Mouse (Mus musculus) mammary gland, adult 2 months (tissue): ENCODE measurements around the gene Acox1. TPM values are rescaled to one million over a fixed set of nuclear protein-coding genes. Genes with fewer than 3 reads are reported as not detected.

Experiments used
- polyA plus RNA-seq: library from polyadenylated mRNA; depleted of rRNA; stranded (reverse); fragments of >200 nt; gene quantifications from 2 replicates; pipeline ENCODE4 v1.2.3, GENCODE M21; 2012; ENCODE audit warnings: low replicate concordance; rRNA removed

Gene Acox1
- polyA plus RNA-seq, result 109 and 191 TPM in 2 replicates

DNA sequence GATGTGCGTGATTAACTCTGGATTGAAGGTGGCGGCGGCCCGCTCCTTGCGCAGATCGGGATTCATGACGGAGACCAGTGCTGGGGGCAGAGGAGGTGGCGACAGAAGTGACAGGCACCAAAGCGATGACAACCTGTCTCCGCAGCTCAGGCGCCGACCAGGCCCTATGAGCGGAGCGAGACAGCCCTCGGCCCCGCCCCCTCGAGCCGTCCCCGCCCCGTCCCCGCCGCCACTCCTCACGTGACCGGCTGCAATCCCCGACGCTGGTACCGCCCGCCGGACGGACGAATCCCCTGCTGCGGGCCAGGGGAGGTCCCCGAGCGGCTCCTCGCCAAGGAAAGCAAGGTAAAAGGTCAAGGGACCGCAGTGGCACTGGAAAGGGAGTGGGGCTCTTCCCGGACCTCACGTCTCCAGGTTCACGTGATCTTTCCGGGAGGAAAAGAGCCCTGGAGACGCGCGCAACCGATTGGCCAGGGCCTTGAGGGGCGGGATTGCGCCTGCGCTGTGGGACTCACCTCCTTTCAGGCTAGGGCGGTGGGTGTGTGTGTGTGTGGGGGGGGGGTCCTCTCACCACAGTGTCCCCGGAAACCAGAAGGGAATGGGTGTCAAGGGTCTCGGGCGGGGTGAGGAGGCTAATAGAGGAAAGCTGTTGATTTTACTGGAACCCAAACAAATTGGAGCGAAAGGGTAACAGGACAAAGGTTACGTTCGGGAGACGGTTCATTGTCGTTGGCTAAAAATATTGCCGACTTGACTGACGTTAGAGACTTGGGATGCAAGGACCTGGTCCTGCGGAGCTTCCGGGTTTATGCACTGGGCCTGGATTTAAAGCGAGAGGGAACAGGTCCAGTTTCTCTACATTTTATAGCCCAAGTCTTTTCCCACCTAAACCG lies at the start of gene Acox1, which contains the start of gene Ten1:
Gene Acox1 (minus strand): TSS at position 407 of the 893 bp plus-strand sequence.
Gene Ten1 (plus strand): TSS at position 217 of the 893 bp plus-strand sequence.

DNA sequence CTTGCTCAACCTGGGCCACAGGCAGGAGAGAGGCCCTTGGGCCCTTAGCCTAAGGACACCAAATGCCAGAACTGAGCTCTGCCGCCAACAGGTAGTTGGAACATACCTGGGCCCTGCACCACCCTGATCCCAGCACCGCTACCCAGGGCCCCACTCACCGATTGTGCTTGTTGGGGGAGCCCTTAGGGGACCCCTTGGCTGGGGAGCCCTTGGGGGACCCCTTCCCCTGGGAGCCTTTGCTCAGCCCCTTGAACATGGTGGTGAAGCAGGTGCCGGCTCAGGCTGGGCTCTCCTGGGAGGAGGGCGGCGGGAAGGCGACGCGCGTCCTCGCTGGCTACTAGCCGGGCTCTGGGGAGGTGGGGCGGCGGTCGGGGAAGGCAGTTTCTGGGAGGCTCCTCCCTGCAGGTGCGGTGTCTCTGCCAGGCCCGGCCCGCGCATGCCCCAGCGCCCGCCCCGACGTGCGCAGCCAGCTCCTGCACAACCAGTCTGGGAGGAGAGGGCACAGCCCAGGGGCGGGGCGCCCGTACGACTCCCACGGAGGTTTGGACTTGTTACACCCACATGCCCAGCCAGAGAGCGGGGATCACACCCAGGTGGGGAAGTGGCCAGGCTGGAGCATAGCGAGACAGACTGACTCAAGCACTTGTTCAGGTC lies 39.0 kb upstream of the Acox1 start, which contains the start of gene Evpl:
Gene Evpl (minus strand): TSS at position 336 of the 654 bp plus-strand sequence.

DNA sequence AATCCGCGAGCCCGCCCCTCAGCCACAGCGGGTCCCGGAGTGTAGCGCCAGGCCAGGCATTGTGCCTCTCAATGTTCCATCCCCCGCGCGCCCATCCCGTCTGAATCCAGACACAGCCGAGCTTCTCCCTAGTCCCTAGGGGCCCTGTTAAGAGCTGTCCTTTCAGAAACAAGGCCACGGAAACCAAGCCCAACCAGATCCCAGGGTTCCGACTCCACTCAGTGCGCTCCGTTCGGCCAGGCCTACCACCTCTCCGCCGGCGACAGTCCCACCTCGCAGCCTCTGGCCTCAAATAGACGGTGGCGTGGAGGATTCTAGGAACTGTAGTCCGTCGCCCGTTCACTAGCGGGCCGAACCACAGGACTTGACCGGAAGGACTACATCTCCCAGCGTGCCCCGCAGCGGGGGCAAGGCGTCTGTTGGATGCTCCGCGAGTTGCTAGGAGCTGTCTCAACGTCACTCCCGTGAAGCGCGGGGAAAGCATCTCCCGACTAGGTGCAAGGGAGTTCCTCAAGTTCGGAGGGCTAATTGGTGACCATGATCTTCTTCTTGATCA lies 30.9 kb downstream of the Acox1 start, which contains the start of gene Fbf1:
Gene Fbf1 (minus strand): TSS at position 283 of the 556 bp plus-strand sequence.

GRCm38 (mm10) chr11:116138468-116139138 lies 60.2 kb downstream of the Acox1 start, which contains the start of gene Mrpl38:
Gene Mrpl38, minus strand, starts transcription at chr11:116138868.

GRCm38 (mm10) chr11:116130488-116131205 lies 68.2 kb downstream of the Acox1 start, which contains the start of gene Trim65:
Gene Trim65, minus strand, starts transcription at chr11:116131128.

GRCm38 (mm10) chr11:116127156-116127980 lies 71.5 kb downstream of the Acox1 start, which contains the start of gene Trim47:
Gene Trim47, minus strand, starts transcription at chr11:116127210.

Other genes with a start within 250 kb of the Acox1 start
- 16.0 and 21.4 TPM in 2 replicates for gene Itgb4, start 224.3 kb downstream of the Acox1 start, polyA plus RNA-seq
- gene Galk1, start 186.3 kb downstream of the Acox1 start, polyA plus RNA-seq, result 28.6 and 54.6 TPM in 2 replicates
- gene H3f3b, start 171.1 kb downstream of the Acox1 start, polyA plus RNA-seq, result 102 and 188 TPM in 2 replicates
- 37.4 and 48.0 TPM in 2 replicates for gene Unk, start 168.7 kb downstream of the Acox1 start, polyA plus RNA-seq
- 14.4 and 37.9 TPM in 2 replicates for gene Unc13d, start 121.1 kb downstream of the Acox1 start, polyA plus RNA-seq
- 291 and 325 TPM in 2 replicates for gene Wbp2, start 112.0 kb downstream of the Acox1 start, polyA plus RNA-seq
- gene Trim47, start 71.8 kb downstream of the Acox1 start, polyA plus RNA-seq, result 42.5 and 95.6 TPM in 2 replicates
- gene Trim65, start 67.9 kb downstream of the Acox1 start, polyA plus RNA-seq, result 20.6 and 27.9 TPM in 2 replicates
- gene Mrpl38, start 60.2 kb downstream of the Acox1 start, polyA plus RNA-seq, result 44.1 and 64.5 TPM in 2 replicates
- 22.1 and 23.9 TPM in 2 replicates for gene Fbf1, start 30.9 kb downstream of the Acox1 start, polyA plus RNA-seq
- gene Ten1, start 190 bp downstream of the Acox1 start, polyA plus RNA-seq, result 22.2 and 23.8 TPM in 2 replicates
- gene Evpl, start 39.0 kb upstream of the Acox1 start, polyA plus RNA-seq, result 2.1 and 2.3 TPM in 2 replicates
- gene Srp68, start 75.2 kb upstream of the Acox1 start, polyA plus RNA-seq, result 30.3 and 47.4 TPM in 2 replicates
- gene Galr2, start 81.9 kb upstream of the Acox1 start, polyA plus RNA-seq, result 0.06 and 0.19 TPM in 2 replicates
- 27.4 and 47.5 TPM in 2 replicates for gene Exoc7, start 108.2 kb upstream of the Acox1 start, polyA plus RNA-seq
- 1.7 and 4.5 TPM in 2 replicates for gene Foxj1, start 136.4 kb upstream of the Acox1 start, polyA plus RNA-seq
- gene Rnf157, start 214.0 kb upstream of the Acox1 start, polyA plus RNA-seq, result 7.3 TPM in 2 replicates
- 98.8 and 178 TPM in 2 replicates for gene Ubald2, start 235.0 kb upstream of the Acox1 start, polyA plus RNA-seq